Mouse (Mus musculus): ENCODE measurements around the gene Rassf2.

- TF ChIP-seq POLR2A (IDR thresholded peaks at IDR 0.05; ENCODE audit: low read depth, low read length) (no peak), CTCF (IDR thresholded peaks at IDR 0.05; ENCODE audit: borderline replicate concordance, insufficient read depth, low read length) (no peak)
Observed at GRCm38 (mm10) chr2:132031364-132032095, 1.5 kb upstream of the Rassf2 start.

Data from embryonic fibroblast, embryonic 13.5 days (primary cell).